Mouse (Mus musculus) forebrain, embryonic 10.5 days (tissue): ENCODE results near the gene Lsm3. TPM values are rescaled to one million over a fixed set of nuclear protein-coding genes. Genes with fewer than 3 reads are reported as not detected.

Experiments used
- DNase-seq: peaks from one replicate; pipeline ENCODE4 v3.0.0-alpha.2; 2017; ENCODE audit warnings: low spot score; ENCODE audit errors: extremely low spot score
- H3K27ac ChIP-seq: fragments of 300-500 bp; sonication (generic); 2 replicates; pipeline ENCODE4 v1.5.1; 2016; ENCODE audit warnings: mild to moderate bottlenecking
- H3K27me3 ChIP-seq: fragments of 300-500 bp; sonication (generic); 2 replicates; pipeline ENCODE4 v1.6.1; 2016; ENCODE audit warnings: mild to moderate bottlenecking; ENCODE audit not compliant: poor library complexity, severe bottlenecking
- H3K36me3 ChIP-seq: fragments of 300-500 bp; sonication (generic); replicated peaks from 2 replicates; pipeline ENCODE4 v1.6.1; 2016; ENCODE audit warnings: mild to moderate bottlenecking, moderate library complexity
- H3K4me1 ChIP-seq: fragments of 300-500 bp; sonication (generic); 2 replicates; pipeline ENCODE4 v1.6.1; 2016
- H3K4me3 ChIP-seq: fragments of 300-500 bp; sonication (generic); 2 replicates; pipeline ENCODE4 v1.5.1; 2016; ENCODE audit warnings: mild to moderate bottlenecking, moderate library complexity
- H3K9me3 ChIP-seq: fragments of 300-500 bp; sonication (generic); 2 replicates; pipeline ENCODE4 v1.6.1; 2016; ENCODE audit warnings: mild to moderate bottlenecking, moderate library complexity
- WGBS: fragments of 180-500 bp; shearing (Covaris S2); methylation state at CpG from one replicate; pipeline ENCODE4 v1.1.7; 2016; 5-methylcytosine and 5-hydroxymethylcytosine counted together
- polyA plus RNA-seq: library from polyadenylated mRNA; unstranded; fragments of >200 nt; fragmentation: Nextera tagmentation; extraction: Ambion mirVana; gene quantifications from 2 replicates; pipeline ENCODE4 v1.2.1, GENCODE M21; 2016

Lsm3 gene
- polyA plus RNA-seq, 1 experiment from 2014 or later, result 450 TPM

DNA sequence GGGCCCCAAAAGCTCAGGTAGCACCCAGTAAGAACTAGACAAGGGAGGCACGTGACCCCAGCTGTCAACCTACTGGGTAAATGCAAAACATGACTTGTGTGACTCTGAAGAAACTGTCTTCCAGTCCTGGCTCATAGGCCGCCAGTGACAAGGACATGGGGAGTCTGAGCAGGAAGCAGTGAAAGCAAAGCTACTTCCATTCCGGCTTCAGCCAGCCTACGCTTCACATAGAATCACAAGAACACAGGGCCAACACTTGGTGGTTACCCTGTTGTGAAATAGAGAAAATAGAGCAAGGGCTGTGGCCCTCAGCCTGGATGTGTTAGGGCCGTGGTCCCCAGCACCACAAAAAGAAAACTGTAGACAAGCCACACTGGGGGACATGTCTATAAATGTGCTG is 7.1 kb downstream of the Lsm3 start:
- Histone ChIP-seq H3K4me3 (no peak overlapping the region), H3K4me1 (0 out of 2 replicates have a peak, but pooled peaks cover 3% of the 10 kb centered on the region), H3K36me3 (peaks cover 82% of the 10 kb centered on the region), H3K27ac (no peak overlapping the region), H3K27me3 (no peaks in the 10 kb centered on the region), H3K9me3 (no peaks in the 10 kb centered on the region)
- no peak for DNase-seq
- WGBS, result 96% methylated on average over 5 of the region's 5 CpGs

DNA sequence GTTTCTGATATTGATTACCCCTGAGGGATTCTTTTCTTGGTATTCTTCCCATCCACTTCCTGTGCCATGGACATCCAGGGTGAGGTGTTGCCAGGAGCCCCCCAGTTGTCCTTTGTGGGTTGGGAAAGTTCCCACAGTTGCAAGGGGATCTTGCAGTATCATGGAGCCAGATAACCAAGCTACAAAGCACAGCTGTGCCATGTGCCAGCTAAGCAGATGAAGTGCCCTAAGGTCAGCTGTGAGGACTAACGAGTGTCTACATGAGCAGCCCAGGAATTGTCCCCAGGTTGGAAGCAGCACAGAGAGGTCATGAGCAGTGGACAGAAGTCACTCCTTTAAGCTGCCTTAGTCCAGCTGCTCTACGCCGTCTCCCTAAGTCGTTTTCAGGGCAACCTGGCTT is 9.8 kb downstream of the Lsm3 start:
- no peak overlapping the region for H3K27ac ChIP-seq
- DNase-seq, result no peak
- peaks cover 75% of the 10 kb centered on the region for H3K36me3 ChIP-seq
- H3K4me1 ChIP-seq, result 0 out of 2 replicates have a peak, but pooled peaks cover 3% of the 10 kb centered on the region
- H3K4me3 ChIP-seq, result no peak overlapping the region
- 82% methylated on average over 4 of the region's 4 CpGs for WGBS
- no peaks in the 10 kb centered on the region for H3K27me3 ChIP-seq
- H3K9me3 ChIP-seq, result no peaks in the 10 kb centered on the region

DNA sequence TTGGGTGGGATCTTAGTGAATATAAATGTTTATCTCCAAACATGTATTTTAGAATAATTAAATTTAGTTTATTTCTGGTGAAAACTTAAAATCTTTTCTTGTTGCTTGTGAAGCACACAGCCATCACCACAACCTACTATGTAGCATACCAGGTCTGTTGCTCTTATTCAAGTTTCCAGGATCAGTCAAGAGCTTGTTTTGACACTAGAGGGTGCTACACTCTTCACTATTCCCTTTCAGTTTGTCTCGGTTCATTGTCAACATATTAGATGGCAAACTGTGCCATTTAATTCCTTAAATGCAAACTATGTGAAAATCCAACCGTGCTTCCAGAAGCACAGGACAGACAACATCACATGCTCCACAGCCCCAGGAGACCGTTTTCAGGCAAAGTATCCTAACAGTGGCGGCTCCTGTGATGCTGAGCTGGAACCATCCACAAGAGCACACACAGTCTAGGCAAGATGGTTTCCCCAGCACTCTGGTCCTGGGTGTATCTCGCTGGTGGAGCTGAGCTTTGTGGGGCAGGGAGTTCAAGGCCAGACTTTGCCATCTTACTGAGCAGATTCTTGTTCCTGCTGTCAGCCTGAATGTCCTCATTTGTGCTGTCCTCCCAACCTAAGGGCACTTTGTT is 11.6 kb downstream of the Lsm3 start:
- Histone ChIP-seq H3K27ac (no peak overlapping the region), H3K4me3 (no peak overlapping the region), H3K36me3 (peaks cover 57% of the 10 kb centered on the region), H3K4me1 (0 out of 2 replicates have a peak, but pooled peaks cover 3% of the 10 kb centered on the region), H3K27me3 (no peaks in the 10 kb centered on the region), H3K9me3 (no peaks in the 10 kb centered on the region)
- DNase-seq, result no peak
- 61% methylated on average over 5 of the region's 5 CpGs for WGBS

DNA sequence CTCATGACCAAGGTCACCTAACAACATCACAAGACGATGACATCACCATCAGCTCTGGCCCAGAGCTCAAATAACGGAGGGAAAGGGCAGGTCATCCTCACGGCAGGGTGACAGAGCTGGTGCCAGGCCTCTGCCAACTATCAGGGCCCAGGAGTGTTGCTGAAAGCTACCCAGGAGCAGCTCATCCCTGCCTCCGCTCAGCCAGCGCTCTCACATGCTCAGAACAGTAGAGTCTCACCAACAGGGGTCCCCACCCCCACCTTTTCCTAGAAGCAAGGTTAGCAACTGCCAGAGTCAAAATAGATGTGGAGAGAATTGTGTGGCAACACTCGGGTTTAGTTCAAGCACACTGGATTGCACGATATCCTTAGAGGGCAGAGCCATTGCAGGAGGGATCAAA is 12.5 kb downstream of the Lsm3 start:
- Histone ChIP-seq H3K27me3 (no peaks in the 10 kb centered on the region), H3K36me3 (peaks cover 47% of the 10 kb centered on the region), H3K27ac (no peak overlapping the region), H3K4me3 (no peak overlapping the region), H3K4me1 (peaks cover 9% of the 10 kb centered on the region), H3K9me3 (no peaks in the 10 kb centered on the region)
- DNase-seq, result no peak
- WGBS, result 92% methylated on average over 7 of the region's 7 CpGs

- Histone ChIP-seq H3K4me3 (no peak overlapping the region), H3K9me3 (no peaks in the 10 kb centered on the region), H3K4me1 (peaks cover 17% of the 10 kb centered on the region), H3K36me3 (peaks cover 23% of the 10 kb centered on the region), H3K27me3 (no peaks in the 10 kb centered on the region), H3K27ac (no peak overlapping the region)
- 92% methylated on average over 8 of the region's 8 CpGs for WGBS
- no peak for DNase-seq
These were observed 14.9 kb downstream of the Lsm3 start for GRCm38 (mm10) chr6:91530673-91531072.

GRCm38 (mm10) chr6:91531276-91531675 is 15.5 kb downstream of the Lsm3 start:
- H3K27me3 ChIP-seq, result no peaks in the 10 kb centered on the region
- WGBS, result 87% methylated on average over 6 of the region's 6 CpGs
- H3K36me3 ChIP-seq, result peaks cover 20% of the 10 kb centered on the region
- H3K27ac ChIP-seq, result no peak overlapping the region
- no peak overlapping the region for H3K4me3 ChIP-seq
- peaks cover 17% of the 10 kb centered on the region for H3K4me1 ChIP-seq
- DNase-seq, result no peak
- no peaks in the 10 kb centered on the region for H3K9me3 ChIP-seq

GRCm38 (mm10) chr6:91532661-91533060 is 16.9 kb downstream of the Lsm3 start:
- DNase-seq, result no peak
- peaks cover 14% of the 10 kb centered on the region for H3K4me1 ChIP-seq
- H3K9me3 ChIP-seq, result no peaks in the 10 kb centered on the region
- H3K36me3 ChIP-seq, result peaks cover 20% of the 10 kb centered on the region
- no peaks in the 10 kb centered on the region for H3K27me3 ChIP-seq
- H3K27ac ChIP-seq, result 0 out of 2 replicates have a peak overlapping the region, but pooled peaks have one; percentile 35
- 73% methylated on average over 6 of the region's 6 CpGs for WGBS
- H3K4me3 ChIP-seq, result no peak overlapping the region

DNA sequence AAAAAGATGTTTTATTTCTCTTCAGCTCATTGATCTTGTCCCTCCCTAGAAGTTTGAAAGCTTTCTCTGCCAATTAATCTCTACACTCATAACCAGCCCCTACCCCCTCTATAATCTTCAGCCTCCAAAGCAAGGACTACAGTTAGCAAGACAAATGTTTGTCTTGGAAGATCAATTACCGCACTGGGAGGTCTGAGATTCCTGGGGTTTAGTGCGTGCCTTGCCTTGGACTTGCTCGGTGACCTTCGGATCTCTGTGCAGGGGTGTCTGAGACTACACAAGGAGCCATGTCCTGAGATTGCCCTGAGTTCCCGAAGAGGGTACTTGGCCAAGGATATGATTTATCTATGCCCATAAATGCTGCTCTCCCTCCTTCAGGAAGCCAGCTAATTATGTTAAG is 17.6 kb downstream of the Lsm3 start:
- no peaks in the 10 kb centered on the region for H3K9me3 ChIP-seq
- H3K27me3 ChIP-seq, result no peaks in the 10 kb centered on the region
- WGBS, result 73% methylated on average over 5 of the region's 5 CpGs
- H3K27ac ChIP-seq, result no peak overlapping the region
- no peak overlapping the region for H3K4me3 ChIP-seq
- peaks cover 14% of the 10 kb centered on the region for H3K4me1 ChIP-seq
- peaks cover 14% of the 10 kb centered on the region for H3K36me3 ChIP-seq
- DNase-seq, result no peak

DNA sequence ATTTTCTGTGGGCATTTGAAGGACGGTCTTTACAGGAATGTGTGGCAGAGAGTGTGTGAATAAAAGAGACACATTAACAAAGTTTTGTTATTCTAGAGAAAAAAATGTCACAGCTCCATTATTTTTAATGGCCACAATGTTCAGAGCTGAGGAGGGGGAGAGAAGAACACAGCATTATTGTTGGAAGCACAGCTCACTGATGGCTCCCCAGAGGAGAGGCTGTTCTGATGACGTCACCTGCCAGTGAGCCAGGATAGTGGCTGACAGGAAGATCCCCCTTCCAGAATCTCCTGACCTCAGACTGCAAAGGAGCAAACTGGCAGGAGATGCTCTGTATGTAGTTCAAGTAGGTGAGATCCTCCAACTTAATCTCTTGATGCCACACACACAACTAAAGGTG is 18.0 kb downstream of the Lsm3 start:
- DNase-seq, result no peak

DNA sequence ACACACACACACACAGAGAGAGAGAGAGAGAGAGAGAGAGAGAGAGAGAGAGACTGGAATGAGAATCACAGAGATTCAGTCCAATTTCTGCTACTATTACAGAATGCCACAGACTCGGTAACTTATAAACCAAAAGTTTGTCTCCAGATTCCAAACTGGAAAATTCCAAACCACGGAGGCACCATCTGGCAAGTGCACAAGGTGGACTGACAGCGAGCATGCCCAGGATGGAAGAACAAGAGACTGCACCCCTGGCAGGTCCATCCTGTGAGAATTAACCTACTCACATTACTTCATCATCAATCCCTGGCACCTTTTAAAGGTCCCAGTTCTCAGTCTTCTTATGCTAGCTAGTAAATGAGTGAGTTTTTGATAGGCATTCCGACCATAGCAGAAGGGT is 18.5 kb downstream of the Lsm3 start:
- Histone ChIP-seq H3K36me3 (peaks cover 5% of the 10 kb centered on the region; the same call in 1 of the 2 replicates), H3K9me3 (no peaks in the 10 kb centered on the region), H3K27me3 (no peaks in the 10 kb centered on the region), H3K27ac (no peak overlapping the region), H3K4me1 (peaks cover 16% of the 10 kb centered on the region), H3K4me3 (no peak overlapping the region)
- 85% methylated on average over 4 of the region's 4 CpGs for WGBS
- DNase-seq, result no peak

More for the DNA sequence above, 18.0 kb downstream of the Lsm3 start:
- H3K9me3 ChIP-seq, result no peaks in the 10 kb centered on the region
- no peak overlapping the region for H3K27ac ChIP-seq
- peaks cover 10% of the 10 kb centered on the region for H3K36me3 ChIP-seq
- H3K4me3 ChIP-seq, result no peak overlapping the region
- H3K4me1 ChIP-seq, result peaks cover 14% of the 10 kb centered on the region
- 64% methylated on average over 2 of the region's 2 CpGs for WGBS
- no peaks in the 10 kb centered on the region for H3K27me3 ChIP-seq

GRCm38 (mm10) chr6:91535231-91535630 is 19.5 kb downstream of the Lsm3 start:
- no peak overlapping the region for H3K4me3 ChIP-seq
- peaks cover 16% of the 10 kb centered on the region for H3K4me1 ChIP-seq
- no peaks in the 10 kb centered on the region for H3K9me3 ChIP-seq
- H3K36me3 ChIP-seq, result no peaks in the 10 kb centered on the region
- H3K27ac ChIP-seq, result no peak overlapping the region
- DNase-seq, result no peak
- 63% methylated on average over 3 of the region's 3 CpGs for WGBS
- H3K27me3 ChIP-seq, result no peaks in the 10 kb centered on the region

- H3K36me3 ChIP-seq, result no peaks in the 10 kb centered on the region
- DNase-seq, result no peak
- peaks cover 16% of the 10 kb centered on the region for H3K4me1 ChIP-seq
- H3K4me3 ChIP-seq, result no peak overlapping the region
- H3K27me3 ChIP-seq, result no peaks in the 10 kb centered on the region
- 93% methylated on average over 11 of the region's 11 CpGs for WGBS
- no peaks in the 10 kb centered on the region for H3K9me3 ChIP-seq
- no peak overlapping the region for H3K27ac ChIP-seq
These were observed 20.5 kb downstream of the Lsm3 start for GRCm38 (mm10) chr6:91536047-91536765.

GRCm38 (mm10) chr6:91541276-91541675 is 25.5 kb downstream of the Lsm3 start:
- Histone ChIP-seq H3K27me3 (no peaks in the 10 kb centered on the region), H3K9me3 (no peaks in the 10 kb centered on the region), H3K27ac (no peak overlapping the region), H3K4me3 (no peak overlapping the region), H3K4me1 (peaks cover 22% of the 10 kb centered on the region), H3K36me3 (no peaks in the 10 kb centered on the region)
- WGBS, result 81% methylated on average over 3 of the region's 3 CpGs
- DNase-seq, result no peak
